Mouse (Mus musculus): ENCODE measurements at regions not wholly inside any gene's neighbourhood (a gene's known extent, or its start where the extent isn't known, plus 50 kb on each side); places are given as distances from the start of the nearest gene placed in this dataset.

DNA sequence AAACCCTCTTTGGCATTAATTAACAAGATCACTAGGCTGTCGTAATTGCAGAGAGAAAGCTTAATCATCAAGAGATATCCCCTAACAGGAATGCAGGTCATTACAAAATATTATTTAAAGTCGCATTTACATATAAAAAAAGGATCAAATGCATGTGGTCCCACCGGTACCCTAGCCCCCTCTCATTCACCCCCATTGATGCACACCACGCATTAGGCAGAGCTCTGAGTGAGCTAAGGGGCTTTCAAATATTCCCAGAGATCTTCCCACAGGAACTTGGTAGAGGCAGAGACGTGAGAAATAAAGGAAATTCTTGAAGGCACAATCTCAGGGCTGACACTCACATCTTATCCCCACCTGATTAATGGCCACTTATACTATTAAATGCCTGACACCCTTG lies 343.8 kb upstream of the Dynlrb2 start:
- no peaks in the 10 kb centered on the region for H3K4me1 ChIP-seq (replicated peaks; ENCODE audit: low read depth, low read length)
- H3K27me3 ChIP-seq (ENCODE audit: insufficient read depth, low read length), result no peaks in the 10 kb centered on the region
- no peak overlapping the region for H3K4me3 ChIP-seq (replicated peaks; ENCODE audit: low read length)
- no peaks in the 10 kb centered on the region for H3K9me3 ChIP-seq (ENCODE audit: low read length)
- TF ChIP-seq CTCF (conservative IDR thresholded peaks at IDR 0.05; ENCODE audit: low read length) (no peak), NANOG (IDR thresholded peaks at IDR 0.05; ENCODE audit: borderline replicate concordance, low read length) (no peak), POU5F1 (IDR thresholded peaks at IDR 0.05; ENCODE audit: borderline replicate concordance, low read length) (no peak)
- H3K36me3 ChIP-seq (ENCODE audit: insufficient read depth, low read length), result no peaks in the 10 kb centered on the region

GRCm38 (mm10) chr8:116143687-116144573 lies 360.8 kb upstream of the Dynlrb2 start:
- Histone ChIP-seq H3K36me3 (ENCODE audit: insufficient read depth, low read length) (no peaks in the 10 kb centered on the region), H3K4me3 (replicated peaks; ENCODE audit: low read length) (no peak overlapping the region)
- TF ChIP-seq CTCF (conservative IDR thresholded peaks at IDR 0.05; ENCODE audit: low read length), result no peak
- no peak for TF ChIP-seq POU5F1 (IDR thresholded peaks at IDR 0.05; ENCODE audit: borderline replicate concordance, low read length)
- no peak for TF ChIP-seq NANOG (IDR thresholded peaks at IDR 0.05; ENCODE audit: borderline replicate concordance, low read length)

DNA sequence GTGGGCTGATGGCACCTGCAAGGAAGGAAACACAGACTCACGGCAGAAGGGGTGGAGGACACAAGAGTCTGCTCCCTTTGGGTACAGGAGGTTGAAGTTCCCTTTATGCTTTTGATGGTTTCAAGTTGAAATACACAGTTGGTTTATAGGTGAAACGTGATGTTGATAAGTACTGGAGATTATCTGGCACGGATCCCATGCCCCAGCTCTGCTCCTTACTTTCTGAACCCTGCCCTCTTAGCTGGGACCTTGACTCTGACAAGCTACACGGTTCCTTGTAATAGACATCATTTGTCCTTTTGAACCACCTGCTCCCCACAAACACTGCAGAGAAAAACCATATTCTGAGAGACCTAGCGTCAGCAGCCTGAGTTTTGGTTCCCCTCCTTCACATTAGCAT lies 363.4 kb upstream of the Dynlrb2 start:
- H3K4me1 ChIP-seq (replicated peaks; ENCODE audit: low read depth, low read length), result no peaks in the 10 kb centered on the region
- no peak for TF ChIP-seq POU5F1 (IDR thresholded peaks at IDR 0.05; ENCODE audit: borderline replicate concordance, low read length)
- no peak for TF ChIP-seq CTCF (conservative IDR thresholded peaks at IDR 0.05; ENCODE audit: low read length)
- TF ChIP-seq NANOG (IDR thresholded peaks at IDR 0.05; ENCODE audit: borderline replicate concordance, low read length), result no peak
- no peaks in the 10 kb centered on the region for H3K27me3 ChIP-seq (ENCODE audit: insufficient read depth, low read length)
- H3K36me3 ChIP-seq (ENCODE audit: insufficient read depth, low read length), result no peaks in the 10 kb centered on the region
- no peak overlapping the region for H3K4me3 ChIP-seq (replicated peaks; ENCODE audit: low read length)
- no peaks in the 10 kb centered on the region for H3K9me3 ChIP-seq (ENCODE audit: low read length)

More at GRCm38 (mm10) chr8:116143687-116144573, 360.8 kb upstream of the Dynlrb2 start:
- H3K27me3 ChIP-seq (ENCODE audit: insufficient read depth, low read length), result no peaks in the 10 kb centered on the region
- no peaks in the 10 kb centered on the region for H3K9me3 ChIP-seq (ENCODE audit: low read length)
- no peaks in the 10 kb centered on the region for H3K4me1 ChIP-seq (replicated peaks; ENCODE audit: low read depth, low read length)

DNA sequence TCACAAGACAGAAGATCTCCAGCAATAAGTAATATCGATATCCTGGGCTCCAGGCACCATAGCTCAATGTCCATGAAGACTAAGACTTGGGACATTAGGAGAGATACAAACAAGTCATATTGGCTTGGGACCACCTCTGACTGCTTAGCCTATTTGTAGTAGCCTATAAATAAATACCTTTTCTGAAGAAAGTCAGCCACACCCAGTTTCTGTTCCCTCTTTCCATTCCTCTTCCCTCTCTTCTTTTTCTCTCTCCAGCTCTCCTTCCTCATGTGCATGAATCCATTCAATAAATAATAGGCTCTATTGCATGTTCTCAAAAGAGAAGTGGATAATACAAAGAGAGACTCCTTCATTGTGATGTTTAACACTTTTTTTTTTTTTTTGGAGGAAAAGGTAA lies 364.8 kb upstream of the Dynlrb2 start:
- H3K36me3 ChIP-seq (ENCODE audit: insufficient read depth, low read length), result no peaks in the 10 kb centered on the region
- TF ChIP-seq CTCF (conservative IDR thresholded peaks at IDR 0.05; ENCODE audit: low read length) (no peak), POU5F1 (IDR thresholded peaks at IDR 0.05; ENCODE audit: borderline replicate concordance, low read length) (no peak), NANOG (IDR thresholded peaks at IDR 0.05; ENCODE audit: borderline replicate concordance, low read length) (no peak)
- no peaks in the 10 kb centered on the region for H3K9me3 ChIP-seq (ENCODE audit: low read length)
- no peaks in the 10 kb centered on the region for H3K27me3 ChIP-seq (ENCODE audit: insufficient read depth, low read length)
- H3K4me1 ChIP-seq (replicated peaks; ENCODE audit: low read depth, low read length), result no peaks in the 10 kb centered on the region
- no peak overlapping the region for H3K4me3 ChIP-seq (replicated peaks; ENCODE audit: low read length)

GRCm38 (mm10) chr8:116137765-116138164 lies 367.0 kb upstream of the Dynlrb2 start:
- TF ChIP-seq CTCF (conservative IDR thresholded peaks at IDR 0.05; ENCODE audit: low read length), result no peak
- no peak for TF ChIP-seq NANOG (IDR thresholded peaks at IDR 0.05; ENCODE audit: borderline replicate concordance, low read length)
- no peak for TF ChIP-seq POU5F1 (IDR thresholded peaks at IDR 0.05; ENCODE audit: borderline replicate concordance, low read length)
- no peaks in the 10 kb centered on the region for H3K27me3 ChIP-seq (ENCODE audit: insufficient read depth, low read length)
- no peaks in the 10 kb centered on the region for H3K4me1 ChIP-seq (replicated peaks; ENCODE audit: low read depth, low read length)

DNA sequence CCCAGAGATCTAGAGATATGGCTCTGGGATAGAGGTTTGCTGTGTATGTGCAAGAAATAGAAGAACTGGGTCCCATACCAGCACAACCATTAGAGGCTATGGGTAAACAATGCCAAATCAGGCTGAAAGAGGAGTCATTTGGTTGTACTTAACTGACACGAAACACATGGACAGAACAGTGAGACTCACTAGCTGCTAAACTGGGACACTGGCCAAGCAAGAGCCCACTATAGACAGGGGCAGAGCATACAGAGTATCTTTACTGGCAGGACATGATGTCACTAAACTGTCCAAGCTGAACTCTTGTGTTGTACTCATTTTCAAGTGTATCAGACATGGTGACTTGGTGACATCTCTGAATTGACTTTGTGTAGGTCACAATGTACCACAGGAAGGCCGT lies 371.3 kb upstream of the Dynlrb2 start:
- TF ChIP-seq NANOG (IDR thresholded peaks at IDR 0.05; ENCODE audit: borderline replicate concordance, low read length) (no peak), POU5F1 (IDR thresholded peaks at IDR 0.05; ENCODE audit: borderline replicate concordance, low read length) (no peak), CTCF (conservative IDR thresholded peaks at IDR 0.05; ENCODE audit: low read length) (no peak)
- Histone ChIP-seq H3K4me3 (replicated peaks; ENCODE audit: low read length) (no peak overlapping the region), H3K27me3 (ENCODE audit: insufficient read depth, low read length) (peaks cover 5% of the 10 kb centered on the region; the same call in 1 of the 2 replicates), H3K36me3 (ENCODE audit: insufficient read depth, low read length) (no peaks in the 10 kb centered on the region), H3K4me1 (replicated peaks; ENCODE audit: low read depth, low read length) (no peaks in the 10 kb centered on the region), H3K9me3 (ENCODE audit: low read length) (no peaks in the 10 kb centered on the region)

More at GRCm38 (mm10) chr8:116137765-116138164, 367.0 kb upstream of the Dynlrb2 start:
- Histone ChIP-seq H3K36me3 (ENCODE audit: insufficient read depth, low read length) (no peaks in the 10 kb centered on the region), H3K4me3 (replicated peaks; ENCODE audit: low read length) (no peak overlapping the region), H3K9me3 (ENCODE audit: low read length) (no peaks in the 10 kb centered on the region)

- TF ChIP-seq POU5F1 (IDR thresholded peaks at IDR 0.05; ENCODE audit: borderline replicate concordance, low read length), result no peak
- TF ChIP-seq CTCF (conservative IDR thresholded peaks at IDR 0.05; ENCODE audit: low read length), result no peak
- no peak for TF ChIP-seq NANOG (IDR thresholded peaks at IDR 0.05; ENCODE audit: borderline replicate concordance, low read length)
- peaks cover 5% of the 10 kb centered on the region; the same call in 1 of the 2 replicates for H3K27me3 ChIP-seq (ENCODE audit: insufficient read depth, low read length)
- H3K4me3 ChIP-seq (replicated peaks; ENCODE audit: low read length), result no peak overlapping the region
- H3K9me3 ChIP-seq (ENCODE audit: low read length), result no peaks in the 10 kb centered on the region
- H3K4me1 ChIP-seq (replicated peaks; ENCODE audit: low read depth, low read length), result no peaks in the 10 kb centered on the region
- no peaks in the 10 kb centered on the region for H3K36me3 ChIP-seq (ENCODE audit: insufficient read depth, low read length)
Observed at GRCm38 (mm10) chr8:116133084-116133483, 371.7 kb upstream of the Dynlrb2 start.

DNA sequence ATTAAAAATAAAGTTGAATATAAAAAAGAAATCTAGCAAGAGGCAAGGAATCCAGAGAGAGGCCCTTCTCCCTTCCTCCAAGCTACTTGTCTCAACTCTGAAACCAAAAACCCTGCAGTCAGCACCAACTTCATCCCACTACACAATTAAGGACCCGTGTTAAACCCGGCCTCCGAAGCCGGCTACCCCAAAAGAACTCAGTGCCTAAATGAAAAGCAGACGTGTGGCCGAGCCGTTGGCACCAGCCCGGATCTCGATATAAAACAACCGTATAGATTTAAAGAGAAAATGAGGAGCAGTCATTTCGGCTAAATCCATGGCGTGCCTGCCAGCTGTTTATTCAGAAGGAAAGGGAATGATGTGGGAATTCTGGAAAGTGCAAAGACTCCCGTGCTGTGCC lies 384.7 kb upstream of the Dynlrb2 start:
- H3K36me3 ChIP-seq (ENCODE audit: insufficient read depth, low read length), result no peaks in the 10 kb centered on the region
- no peaks in the 10 kb centered on the region for H3K9me3 ChIP-seq (ENCODE audit: low read length)
- no peaks in the 10 kb centered on the region; the same call in 1 of the 2 replicates for H3K27me3 ChIP-seq (ENCODE audit: insufficient read depth, low read length)
- H3K4me1 ChIP-seq (replicated peaks; ENCODE audit: low read depth, low read length), result 0 out of 2 replicates have a peak, but pooled peaks cover under 1% of the 10 kb centered on the region
- no peak for TF ChIP-seq POU5F1 (IDR thresholded peaks at IDR 0.05; ENCODE audit: borderline replicate concordance, low read length)
- no peak for TF ChIP-seq CTCF (conservative IDR thresholded peaks at IDR 0.05; ENCODE audit: low read length)
- no peak for TF ChIP-seq NANOG (IDR thresholded peaks at IDR 0.05; ENCODE audit: borderline replicate concordance, low read length)
- H3K4me3 ChIP-seq (replicated peaks; ENCODE audit: low read length), result no peak overlapping the region

Measured in E14TG2a.4 (cell line).